Mouse (Mus musculus) brain, adult 2 months (tissue): Measurements from ENCODE around the gene Tmem178b.

Experiments used
- DNase-seq: peaks from one replicate; pipeline ENCODE4 v3.0.0; 2011; ENCODE audit warnings: low read depth, low spot score

Gene Tmem178b

GRCm38 (mm10) chr6:40263687-40264086 lies 390.6 kb downstream of the Tmem178b start:
- DNase-seq, result peak; percentile 48

- DNase-seq, result no peak
Measured at GRCm38 (mm10) chr6:40300707-40301106, 427.6 kb downstream of the Tmem178b start.

DNA sequence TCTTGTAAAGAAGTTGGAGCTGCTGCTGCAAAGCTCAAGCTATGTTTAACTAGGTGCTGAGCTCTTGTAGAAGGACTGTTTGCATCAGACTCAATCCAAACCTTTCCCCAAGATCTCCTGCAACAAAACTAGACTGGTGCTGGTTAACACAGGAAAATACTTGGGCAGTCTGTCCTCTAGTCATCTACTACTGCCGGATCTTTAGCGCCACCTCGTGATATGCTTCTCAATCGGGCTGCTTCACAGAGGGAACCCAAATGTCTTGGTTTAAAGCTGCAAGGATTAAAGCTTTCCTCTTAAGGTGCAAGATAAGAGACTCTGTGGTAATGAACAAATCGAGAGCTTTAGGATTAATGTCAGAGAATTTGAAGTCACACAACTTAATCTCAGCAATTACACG lies 430.3 kb downstream of the Tmem178b start:
- DNase-seq, result peak; percentile 92
